Mouse (Mus musculus): ENCODE results near the gene Atp2b2.

Atp2b2 gene

GRCm38 (mm10) chr6:113886886-113887285 is 155.5 kb downstream of the Atp2b2 start:
- no peak for DNase-seq

DNA sequence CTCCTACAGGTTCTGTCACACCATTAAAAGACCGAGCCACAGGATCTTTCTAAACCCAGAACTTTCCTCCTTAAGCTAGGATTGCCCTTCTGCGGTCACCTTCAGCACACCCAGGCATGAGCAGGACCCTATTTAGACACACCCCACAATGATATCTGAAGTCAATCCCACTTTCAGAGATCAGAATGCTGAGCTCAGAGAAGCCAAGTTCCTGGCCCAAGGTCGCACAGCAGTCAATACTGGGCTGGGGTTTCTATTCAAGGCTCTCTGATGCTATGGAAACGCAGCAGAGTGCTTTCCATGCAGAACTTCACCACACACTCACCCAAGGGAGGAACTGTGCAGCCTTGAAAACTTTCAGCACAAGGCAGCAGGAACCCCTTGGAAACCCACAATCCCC is 157.6 kb downstream of the Atp2b2 start:
- DNase-seq, result no peak

GRCm38 (mm10) chr6:113883225-113883624 is 159.2 kb downstream of the Atp2b2 start:
- no peak for DNase-seq

- no peak for DNase-seq
These were observed 160.0 kb downstream of the Atp2b2 start for GRCm38 (mm10) chr6:113882396-113882795.

DNA sequence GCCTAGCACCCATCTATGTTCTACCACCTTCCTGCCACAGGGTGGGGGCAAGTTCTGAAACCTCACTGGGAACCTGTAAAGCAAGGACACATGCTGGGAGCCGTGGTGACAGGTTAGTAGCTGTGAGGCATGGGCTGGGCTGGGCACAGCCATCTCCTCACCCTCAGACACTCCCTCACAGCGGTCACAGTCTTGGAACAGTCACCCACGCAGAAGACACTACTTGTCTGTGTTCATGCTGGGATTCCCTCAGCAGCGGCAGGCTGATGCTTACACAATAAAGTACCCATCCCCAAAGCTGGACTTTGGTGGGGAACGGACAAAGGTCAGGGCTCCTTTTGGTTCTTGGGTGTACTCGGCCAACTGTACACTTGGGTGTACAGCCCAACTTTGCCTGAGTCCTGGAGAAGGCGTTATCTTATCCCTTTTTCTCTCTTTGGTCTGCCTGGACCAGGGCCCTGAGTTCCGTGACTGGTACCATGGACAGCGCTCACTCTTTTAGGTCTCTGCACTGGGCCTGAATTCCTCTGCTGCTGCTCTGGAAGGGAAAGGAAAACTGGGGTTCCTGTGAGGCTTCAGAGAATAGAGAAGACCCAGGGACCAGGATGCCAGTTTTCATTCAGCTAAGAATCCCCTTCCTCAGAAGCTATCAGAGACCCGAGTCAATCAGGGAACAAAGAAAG is 160.7 kb downstream of the Atp2b2 start:
- DNase-seq, result no peak

DNA sequence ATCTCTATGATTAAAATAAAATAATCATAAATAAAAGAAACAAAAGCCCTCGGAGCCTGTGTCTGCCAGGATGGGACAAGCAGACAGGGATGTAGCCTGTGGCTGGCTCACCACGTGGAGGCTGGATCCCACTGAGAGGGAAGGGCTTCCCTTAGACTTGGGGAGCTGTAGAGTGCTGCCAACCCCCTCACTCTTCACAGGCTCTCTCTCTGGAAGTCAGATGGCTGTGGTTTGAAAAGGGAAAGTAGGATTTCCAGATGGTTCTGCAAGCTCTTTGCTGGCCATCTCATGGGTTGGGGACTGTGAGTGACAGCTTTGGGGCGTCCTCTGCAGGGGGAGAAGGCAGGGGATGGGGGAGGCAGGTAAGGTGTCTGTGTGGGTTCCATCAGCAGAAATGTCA is 163.0 kb downstream of the Atp2b2 start:
- DNase-seq, result no peak

DNA sequence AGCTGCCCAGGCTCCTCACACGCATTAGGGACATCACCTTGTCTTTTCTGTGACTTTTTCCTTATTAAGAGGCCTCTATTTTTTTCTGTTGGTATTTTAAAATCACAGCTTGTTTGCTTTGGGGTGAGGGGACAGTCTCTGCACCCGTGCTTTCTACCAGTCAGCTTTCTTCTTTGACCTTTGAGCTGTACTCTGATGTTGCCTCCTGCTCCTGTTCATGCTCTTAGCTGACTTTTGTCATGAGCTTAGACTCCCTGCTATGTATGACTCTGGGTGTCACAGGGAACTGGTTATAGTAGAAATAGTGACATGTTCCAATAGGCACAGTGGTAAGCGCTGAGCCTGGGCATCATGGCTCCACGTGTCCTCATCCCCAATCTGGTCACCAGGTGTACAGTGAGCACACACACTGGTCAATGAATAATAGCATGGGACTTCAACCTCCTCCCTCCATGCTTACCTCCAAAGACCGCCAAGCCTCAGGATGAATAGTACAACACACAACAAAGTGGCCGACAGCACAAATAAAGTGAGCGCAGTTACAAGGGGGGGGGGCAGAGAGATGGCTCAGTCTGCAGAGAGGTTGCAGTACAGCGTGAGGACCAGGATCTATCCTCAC is 163.8 kb downstream of the Atp2b2 start:
- no peak for DNase-seq

GRCm38 (mm10) chr6:113876585-113876984 is 165.8 kb downstream of the Atp2b2 start:
- DNase-seq, result peak; percentile 52

DNA sequence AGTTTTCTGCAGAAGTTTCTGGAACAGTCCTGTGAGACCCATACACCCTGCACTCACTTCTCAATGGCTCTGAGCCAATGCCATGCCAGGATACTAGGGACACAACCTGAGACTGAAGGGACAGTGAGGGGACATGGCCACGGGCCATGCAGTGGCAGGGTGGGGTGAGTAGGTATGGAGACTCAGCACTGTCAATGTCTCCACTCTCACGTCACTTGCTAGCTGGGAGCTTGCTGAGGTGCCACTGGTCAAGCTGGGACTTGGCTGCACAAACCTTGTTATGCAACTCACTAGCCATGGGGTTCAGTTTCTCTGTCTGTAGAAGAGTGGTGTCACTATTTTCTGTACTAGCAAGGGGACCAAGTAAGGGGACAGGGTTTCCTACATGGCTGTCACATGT is 167.2 kb downstream of the Atp2b2 start:
- peak; percentile 74 for DNase-seq

DNA sequence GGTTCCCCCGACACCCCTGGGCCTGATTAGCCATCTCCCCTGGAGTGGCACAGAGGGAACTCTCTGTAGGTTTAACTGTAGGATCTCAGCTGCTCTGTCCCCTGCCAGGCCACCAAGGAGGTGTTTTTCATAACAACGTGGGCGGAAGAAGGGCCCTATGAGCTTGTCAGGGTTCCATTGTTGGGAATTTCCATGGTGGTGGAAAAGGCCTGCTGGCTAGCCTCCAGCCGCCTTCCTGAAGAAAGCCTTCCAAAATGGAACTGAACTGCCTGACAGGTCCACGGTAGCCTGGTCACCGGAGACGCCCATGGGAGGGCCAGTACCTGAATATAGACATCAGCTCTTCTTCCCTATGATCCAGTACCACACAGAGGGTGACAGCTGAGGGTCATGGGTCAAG is 169.8 kb downstream of the Atp2b2 start:
- peak; percentile 67 for DNase-seq

- DNase-seq, result no peak
These were observed 171.6 kb downstream of the Atp2b2 start for GRCm38 (mm10) chr6:113870775-113871174.

- peak; percentile 16 for DNase-seq
These were observed 173.9 kb downstream of the Atp2b2 start for GRCm38 (mm10) chr6:113868552-113868951.

GRCm38 (mm10) chr6:113865699-113866098 is 176.7 kb downstream of the Atp2b2 start:
- DNase-seq, result peak; percentile 49

- DNase-seq, result peak; percentile 46
These were observed 177.6 kb downstream of the Atp2b2 start for GRCm38 (mm10) chr6:113864812-113865211.

DNA sequence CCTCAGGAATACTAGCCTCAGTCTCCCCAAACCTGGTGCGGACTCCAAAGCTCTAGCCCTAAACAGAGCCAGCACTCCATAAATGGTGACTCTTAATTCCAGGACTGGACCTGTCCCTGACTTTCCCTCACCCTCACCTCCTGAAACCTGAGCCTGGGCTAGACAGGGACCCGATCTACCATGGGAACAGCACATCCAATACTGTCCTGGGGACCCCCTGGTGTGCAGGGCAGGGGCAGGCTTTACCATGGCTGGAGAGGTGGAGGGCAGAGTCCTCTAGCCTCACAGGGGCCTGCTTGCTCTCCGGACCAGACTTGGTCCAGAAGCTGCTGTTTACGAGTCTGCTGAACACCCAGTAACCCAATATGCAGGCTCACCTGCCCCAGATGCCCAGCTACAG is 179.5 kb downstream of the Atp2b2 start:
- DNase-seq, result peak; percentile 60

GRCm38 (mm10) chr6:113861938-113862337 is 180.5 kb downstream of the Atp2b2 start:
- peak; percentile 64 for DNase-seq

- no peak for DNase-seq
These were observed 181.0 kb downstream of the Atp2b2 start for GRCm38 (mm10) chr6:113861375-113861770.

DNA sequence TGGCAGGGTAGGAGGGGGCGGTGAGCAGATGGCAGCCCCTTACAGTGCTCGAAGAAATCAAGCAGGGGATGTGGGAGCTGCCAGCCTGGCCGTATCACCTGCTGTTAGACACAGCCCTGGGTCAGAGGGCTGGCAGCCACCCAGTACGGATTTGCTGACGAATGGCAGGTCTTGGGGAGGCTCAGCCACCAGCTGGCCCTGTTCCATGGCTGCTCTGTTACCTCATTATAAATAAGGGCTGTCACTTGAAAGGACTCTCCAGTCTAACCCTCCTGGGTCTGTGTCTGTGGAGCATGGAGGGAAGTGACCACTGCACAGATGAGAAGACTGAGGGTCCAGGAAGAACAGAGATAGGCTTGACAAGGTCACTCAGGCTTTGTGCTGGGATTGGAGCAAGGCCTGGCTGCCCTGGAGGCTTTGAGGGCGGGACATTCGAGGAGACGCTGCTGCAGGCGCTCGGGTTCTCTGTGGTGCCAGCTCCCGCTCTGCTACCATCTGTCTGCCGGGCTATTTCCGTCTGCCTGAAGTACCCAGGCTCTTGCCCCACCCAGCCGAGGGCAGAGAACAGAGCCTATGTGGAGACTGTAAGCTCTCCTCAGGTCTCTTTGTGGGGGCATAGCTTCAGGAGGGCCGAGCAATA is 181.6 kb downstream of the Atp2b2 start:
- peak; percentile 99 for DNase-seq

DNA sequence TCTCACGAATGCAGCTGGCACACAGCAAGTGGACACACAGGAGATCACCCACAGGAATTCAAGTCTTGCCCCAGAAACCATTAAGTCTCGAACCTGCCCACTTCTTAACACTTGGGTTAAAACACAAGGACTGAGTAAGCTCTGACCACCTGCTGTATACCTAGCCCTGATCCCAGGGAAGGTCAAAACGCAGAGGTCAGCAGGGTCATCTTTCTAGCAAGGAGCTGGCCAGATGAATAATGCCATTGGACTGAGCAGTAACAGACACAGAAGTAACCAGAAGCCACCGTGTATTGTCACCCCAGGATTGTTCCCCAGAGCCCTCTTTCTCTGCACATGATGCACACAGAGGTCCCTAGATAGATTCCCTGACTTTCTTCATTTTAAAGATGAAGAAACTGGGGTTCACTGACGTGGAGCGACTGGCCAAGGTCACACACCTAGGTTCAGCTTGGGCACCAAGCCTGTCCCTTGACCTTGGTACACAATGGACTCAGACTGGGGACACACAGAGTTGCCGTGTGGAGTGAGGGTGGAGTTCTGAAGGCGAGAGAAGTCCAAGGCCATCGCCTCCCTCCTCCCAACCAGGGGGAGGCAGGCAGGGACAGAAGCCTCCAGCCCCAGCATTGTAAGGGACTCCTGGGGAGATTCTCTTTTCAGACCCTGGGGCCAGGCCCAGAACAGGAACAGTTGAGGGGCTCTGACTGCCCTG is 182.2 kb downstream of the Atp2b2 start:
- no peak for DNase-seq

DNA sequence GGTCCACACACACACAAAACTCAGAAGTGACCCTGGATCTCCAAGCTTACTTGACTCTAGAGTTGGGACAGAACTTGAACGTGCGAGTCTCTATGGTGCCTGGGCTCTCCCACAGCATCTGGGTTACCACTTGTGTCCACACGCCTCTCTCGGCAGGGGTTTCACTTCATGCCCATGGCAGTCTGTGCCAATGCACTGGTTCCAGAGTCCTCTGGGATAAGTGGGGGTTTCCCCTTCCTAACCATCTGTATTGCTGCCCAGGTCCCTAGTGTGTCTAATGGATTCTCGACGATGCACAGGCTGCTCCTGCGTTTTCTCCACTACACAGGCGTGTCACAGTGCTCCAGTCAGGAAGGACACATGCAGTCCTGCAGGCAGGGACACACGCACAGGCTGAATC is 184.1 kb downstream of the Atp2b2 start:
- DNase-seq, result peak; percentile 60

DNA sequence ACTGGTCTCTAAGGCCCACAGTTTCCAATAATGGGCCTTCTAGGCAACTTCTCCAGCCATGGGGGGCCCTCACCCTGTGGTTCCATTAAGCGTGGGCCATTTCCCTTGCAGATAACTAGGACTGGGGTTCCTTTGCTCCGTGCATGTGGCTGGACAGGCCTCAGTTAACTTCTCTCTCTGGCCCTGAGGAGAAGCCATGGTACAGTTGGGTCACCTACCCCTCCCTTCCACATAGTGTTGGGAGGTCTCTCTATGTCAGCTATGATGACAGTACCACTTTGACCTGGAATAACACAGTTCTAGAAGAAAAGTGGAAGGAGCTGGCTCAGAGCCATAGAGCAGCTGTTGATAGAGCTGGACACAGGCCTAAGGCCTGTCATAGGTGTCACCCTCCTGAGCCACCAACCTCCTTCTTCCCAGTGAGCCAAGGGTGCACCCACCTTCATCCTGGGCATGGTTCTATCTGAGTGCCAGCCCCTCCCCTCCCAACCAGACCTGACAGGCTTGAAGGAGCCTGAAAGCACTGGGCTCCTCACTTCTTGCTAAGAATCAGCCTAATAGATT is 185.0 kb downstream of the Atp2b2 start:
- DNase-seq, result peak; percentile 68

DNA sequence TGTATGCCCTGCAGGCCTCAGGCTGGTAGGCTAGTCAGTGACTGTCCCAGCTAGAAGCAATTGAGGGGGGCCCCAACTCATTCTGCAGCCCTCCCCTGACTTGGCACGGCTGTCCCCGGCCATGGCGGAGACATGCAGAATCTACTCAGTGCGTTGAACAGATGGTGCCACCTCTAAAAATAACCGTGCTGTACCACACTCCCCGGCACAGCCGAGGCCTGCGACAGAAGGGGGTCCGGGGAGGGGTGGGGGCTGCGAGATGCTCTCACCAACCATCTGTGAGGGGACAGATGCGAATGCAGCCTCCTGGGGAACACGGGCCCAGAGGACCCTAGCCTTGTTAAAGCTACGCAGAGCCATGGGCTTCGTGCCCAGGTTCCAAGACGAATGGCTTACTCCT is 185.6 kb downstream of the Atp2b2 start:
- peak; percentile 97 for DNase-seq

DNA sequence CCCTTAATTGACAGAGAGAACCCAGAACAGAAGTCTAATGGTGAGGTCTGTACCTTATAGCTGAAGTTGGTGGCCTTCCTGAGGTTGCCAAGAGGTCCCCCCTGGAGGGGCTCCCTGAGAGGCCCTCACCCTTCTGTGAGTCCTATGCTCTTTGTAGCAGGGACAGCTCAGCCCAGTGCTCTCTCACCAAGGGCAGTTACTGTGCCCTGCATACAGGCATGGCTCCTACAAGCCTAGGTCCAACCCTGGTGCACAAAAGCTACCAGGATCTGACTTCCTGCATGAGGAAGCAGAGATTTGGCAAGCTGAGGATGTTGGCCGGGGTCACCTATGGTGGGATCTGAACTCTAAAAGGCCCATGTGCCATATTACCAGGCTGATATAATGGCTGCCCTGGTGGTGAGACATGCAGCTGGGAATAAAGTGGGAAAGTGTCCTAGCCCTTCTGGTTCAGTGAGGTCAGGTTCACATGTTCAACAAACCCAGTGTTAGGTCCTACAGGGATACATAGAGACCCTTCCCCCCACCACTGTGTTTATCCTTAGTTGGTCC is 186.2 kb downstream of the Atp2b2 start:
- DNase-seq, result peak; percentile 68
